Mouse (Mus musculus) brown adipose tissue, adult 24 weeks (tissue): ENCODE data around the gene Palld. TPM values are rescaled to one million over a fixed set of nuclear protein-coding genes. Genes with fewer than 3 reads are reported as not detected.
A peak's percentile ranks its signal among the peaks of the same experiment; 100 is the strongest.

Experiments used
- H3K27ac ChIP-seq: fragments of 200-500 bp; replicated peaks from 2 replicates; pipeline ENCODE4 v1.5.1; 2012; ENCODE audit warnings: low read depth, mild to moderate bottlenecking, low read length
- H3K4me1 ChIP-seq: fragments of 200-500 bp; 2 replicates; pipeline ENCODE4 v1.6.1; 2012; ENCODE audit warnings: low read length, mixed read lengths; ENCODE audit not compliant: control insufficient read depth, insufficient read depth, insufficient read length
- H3K4me3 ChIP-seq: fragments of 200-500 bp; 2 replicates; pipeline ENCODE4 v1.5.1; 2012; ENCODE audit warnings: low read depth, mild to moderate bottlenecking, low read length, moderate library complexity; ENCODE audit not compliant: insufficient read depth
- polyA plus RNA-seq: library from polyadenylated mRNA; stranded (reverse); fragments of >200 nt; gene quantifications from 2 replicates; pipeline ENCODE4 v1.2.4, GENCODE M21; 2012; ENCODE audit not compliant: missing spikeins, insufficient read depth, insufficient read length

Palld gene
- polyA plus RNA-seq, 1 experiment: 14.7 TPM

- H3K27ac ChIP-seq: no peak overlapping the region
- H3K4me3 ChIP-seq: no peak overlapping the region
- no peaks in the 10 kb centered on the region for H3K4me1 ChIP-seq
These were observed 5.1 kb downstream of the Palld start for GRCm38 (mm10) chr8:61897402-61897801.

DNA sequence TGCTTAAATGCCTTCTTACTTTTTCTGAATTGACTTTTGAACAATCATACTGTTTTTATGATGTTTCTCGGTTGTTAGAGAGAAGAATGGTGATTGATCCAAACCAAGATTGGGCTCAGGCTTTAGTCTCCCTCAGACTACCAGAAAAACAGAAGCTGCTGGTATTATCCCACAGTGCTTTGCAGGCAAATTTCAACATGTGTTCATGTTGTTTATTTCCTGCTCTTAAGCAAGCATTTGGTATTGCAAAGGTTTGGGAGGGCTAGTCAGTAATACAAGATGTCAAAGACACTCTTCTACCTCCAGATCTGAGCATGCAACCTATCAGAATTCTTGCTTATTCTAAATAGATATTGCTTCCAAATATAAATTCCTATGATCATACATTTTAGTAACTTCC lies 5.7 kb downstream of the Palld start:
- no peaks in the 10 kb centered on the region for H3K4me1 ChIP-seq
- no peak overlapping the region for H3K27ac ChIP-seq
- H3K4me3 ChIP-seq: no peak overlapping the region

DNA sequence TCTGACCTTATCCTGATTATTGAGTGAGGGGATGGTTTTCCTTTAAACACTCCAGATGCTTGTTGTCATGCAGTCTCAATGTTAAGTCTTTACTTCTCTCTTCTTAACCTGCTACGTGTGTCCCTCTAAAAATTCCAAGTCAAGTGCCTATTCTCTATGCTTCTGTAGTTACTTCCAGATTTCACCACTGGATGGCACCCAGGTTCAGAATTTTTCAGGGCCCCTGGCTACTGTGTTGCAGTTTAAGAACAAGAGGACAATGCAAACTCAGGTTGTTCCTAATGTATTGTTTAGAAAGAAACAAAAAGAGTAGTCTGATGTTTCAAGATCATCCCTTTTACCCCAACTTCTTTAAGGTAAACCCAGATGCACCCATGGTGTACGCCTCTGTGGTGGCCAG lies 8.4 kb downstream of the Palld start:
- H3K4me1 ChIP-seq: no peaks in the 10 kb centered on the region
- H3K4me3 ChIP-seq: no peak overlapping the region
- H3K27ac ChIP-seq: no peak overlapping the region

DNA sequence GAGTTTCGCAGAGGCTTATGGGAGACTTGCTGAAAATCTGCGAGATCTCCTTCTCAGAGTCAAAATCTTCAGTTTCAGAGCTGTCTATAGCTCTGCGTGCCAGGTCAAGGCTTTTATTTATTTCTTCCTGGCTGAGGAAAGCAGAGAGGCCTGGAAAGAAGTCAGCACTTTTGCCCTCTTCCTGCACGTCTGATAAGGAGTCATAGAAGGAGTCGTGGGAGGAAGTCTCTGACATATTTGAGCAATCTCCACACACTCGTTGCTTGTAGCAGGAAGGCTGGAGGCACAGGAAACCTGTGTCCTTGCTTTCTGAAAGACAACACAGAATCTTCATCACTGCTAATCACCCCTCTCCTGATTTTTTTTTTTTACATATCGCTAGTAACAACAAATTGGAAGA lies 24.9 kb downstream of the Palld start:
- Histone ChIP-seq H3K4me3 (no peak overlapping the region), H3K4me1 (peaks cover 4% of the 10 kb centered on the region; the same call in 1 of the 2 replicates), H3K27ac (no peak overlapping the region)

DNA sequence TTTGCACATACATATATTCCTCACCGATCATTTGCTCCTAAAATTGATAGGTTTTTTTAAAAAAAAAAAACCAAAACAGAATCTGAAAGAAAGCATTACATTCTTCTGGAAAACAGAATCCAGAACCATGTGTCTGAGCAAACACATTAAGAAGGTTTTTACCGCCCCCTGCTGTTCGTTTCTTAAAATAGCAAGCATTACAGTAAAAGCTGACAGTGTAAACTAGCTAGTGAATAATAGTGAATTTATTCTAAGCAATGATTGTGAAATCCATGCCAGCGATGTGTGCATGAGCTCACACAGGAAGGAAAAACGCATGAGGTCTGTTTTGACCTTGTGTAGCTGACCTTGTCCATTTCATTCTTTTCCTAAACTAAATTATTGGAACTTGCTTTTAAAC lies 27.2 kb downstream of the Palld start:
- Histone ChIP-seq H3K27ac (no peak overlapping the region), H3K4me3 (no peak overlapping the region)

DNA sequence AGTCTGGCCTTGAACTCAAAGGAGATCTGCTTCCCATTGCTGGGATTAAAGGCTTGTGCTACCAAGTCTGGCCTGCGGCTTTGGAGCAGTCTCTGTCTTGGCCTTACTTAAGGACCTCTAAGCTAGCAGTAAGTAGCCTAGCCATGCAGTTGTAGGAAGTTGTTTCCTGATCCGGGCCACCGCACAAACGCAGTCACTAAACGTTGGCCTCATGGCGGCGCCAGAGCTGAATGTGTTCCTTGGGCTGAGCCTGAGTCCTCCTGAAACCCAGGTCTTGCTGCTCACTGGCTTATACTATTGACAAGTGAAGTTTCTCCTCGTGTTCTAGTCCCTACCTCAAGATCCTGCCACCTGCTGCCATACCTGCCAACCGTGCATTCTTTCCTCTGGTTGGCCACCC lies 28.5 kb downstream of the Palld start:
- Histone ChIP-seq H3K4me1 (peaks cover 4% of the 10 kb centered on the region; the same call in 1 of the 2 replicates), H3K4me3 (no peak overlapping the region), H3K27ac (no peak overlapping the region)

More for the DNA sequence above, 27.2 kb downstream of the Palld start:
- H3K4me1 ChIP-seq: peaks cover 4% of the 10 kb centered on the region; the same call in 1 of the 2 replicates

DNA sequence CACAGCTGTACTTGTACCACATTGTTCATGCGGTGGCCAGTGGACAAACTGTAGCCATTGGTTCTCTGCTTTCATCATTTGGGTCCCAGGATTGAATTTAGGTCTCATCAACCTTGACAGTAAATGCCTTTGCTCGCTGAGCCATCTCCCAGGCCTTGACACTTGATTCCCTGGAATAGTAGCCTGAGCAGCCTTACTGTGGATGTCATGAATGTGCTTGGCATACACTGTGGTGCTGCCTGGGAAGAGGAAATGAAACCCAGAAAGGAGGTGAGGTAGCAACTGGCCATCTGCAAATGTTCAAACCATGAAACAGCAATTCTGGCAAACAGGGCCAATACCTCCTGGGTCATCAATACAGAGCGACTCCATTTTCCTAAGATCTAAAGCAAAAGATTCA lies 34.0 kb downstream of the Palld start:
- Histone ChIP-seq H3K4me1 (no peaks in the 10 kb centered on the region), H3K27ac (no peak overlapping the region), H3K4me3 (no peak overlapping the region)

GRCm38 (mm10) chr8:61866920-61867319 lies 35.6 kb downstream of the Palld start:
- Histone ChIP-seq H3K4me1 (no peaks in the 10 kb centered on the region), H3K27ac (no peak overlapping the region)

DNA sequence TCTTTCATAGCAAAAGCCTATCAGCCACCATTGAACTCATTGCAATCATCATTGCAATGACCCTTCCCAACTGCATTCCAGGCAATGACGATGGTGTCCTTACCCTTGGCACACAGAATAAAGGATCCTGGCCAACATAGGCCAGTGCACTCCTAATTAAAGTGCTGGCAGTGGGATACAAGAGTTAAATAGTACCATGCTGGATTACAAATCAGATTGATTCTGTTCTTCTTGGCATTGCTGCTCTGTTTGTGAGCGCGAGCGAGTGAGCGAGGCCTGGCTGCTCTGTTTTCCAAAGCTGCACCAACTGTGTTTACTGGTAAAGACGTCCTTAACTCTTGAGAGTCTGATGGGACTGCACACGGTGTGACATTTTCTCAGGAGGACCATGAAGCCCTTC lies 37.1 kb downstream of the Palld start:
- no peak overlapping the region for H3K4me3 ChIP-seq
- H3K4me1 ChIP-seq: no peaks in the 10 kb centered on the region
- no peak overlapping the region for H3K27ac ChIP-seq

More at GRCm38 (mm10) chr8:61866920-61867319, 35.6 kb downstream of the Palld start:
- no peak overlapping the region for H3K4me3 ChIP-seq

GRCm38 (mm10) chr8:61851270-61851669 lies 51.2 kb downstream of the Palld start:
- no peak overlapping the region for H3K4me3 ChIP-seq
- no peaks in the 10 kb centered on the region; the same call in 1 of the 2 replicates for H3K4me1 ChIP-seq
- H3K27ac ChIP-seq: no peak overlapping the region

GRCm38 (mm10) chr8:61848581-61849162 lies 53.8 kb downstream of the Palld start:
- Histone ChIP-seq H3K27ac (no peak overlapping the region), H3K4me3 (no peak overlapping the region), H3K4me1 (peaks cover 3% of the 10 kb centered on the region)

GRCm38 (mm10) chr8:61847494-61847893 lies 55.0 kb downstream of the Palld start:
- Histone ChIP-seq H3K4me1 (peaks cover 3% of the 10 kb centered on the region), H3K4me3 (no peak overlapping the region), H3K27ac (no peak overlapping the region)

DNA sequence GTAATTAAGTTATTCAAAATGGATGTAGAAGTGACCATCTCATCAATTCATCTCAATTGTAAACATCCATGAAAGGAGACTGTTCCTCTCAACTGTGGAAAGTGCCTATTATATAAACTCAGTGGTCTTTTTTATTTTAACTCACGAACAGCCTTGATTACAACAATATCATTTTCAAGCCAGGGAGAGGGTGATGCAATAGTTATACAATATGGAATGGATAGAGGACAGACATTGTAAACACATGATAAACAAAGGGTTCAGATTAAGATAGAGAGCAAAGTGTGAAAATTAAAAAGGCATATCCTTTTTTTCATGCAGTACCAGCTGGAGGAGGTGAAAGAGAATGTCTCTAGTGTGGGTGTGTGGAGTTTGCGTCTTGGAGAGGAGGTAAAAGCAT lies 57.5 kb downstream of the Palld start:
- H3K4me1 ChIP-seq: peaks cover 3% of the 10 kb centered on the region; the same call in 1 of the 2 replicates
- no peak overlapping the region for H3K4me3 ChIP-seq
- no peak overlapping the region for H3K27ac ChIP-seq

- peaks cover 3% of the 10 kb centered on the region; the same call in 1 of the 2 replicates for H3K4me1 ChIP-seq
- H3K27ac ChIP-seq: no peak overlapping the region
- no peak overlapping the region for H3K4me3 ChIP-seq
These were observed 57.9 kb downstream of the Palld start for GRCm38 (mm10) chr8:61844575-61844974.

- H3K4me1 ChIP-seq: peaks cover 3% of the 10 kb centered on the region; the same call in 1 of the 2 replicates
- H3K4me3 ChIP-seq: no peak overlapping the region
- H3K27ac ChIP-seq: no peak overlapping the region
These were observed 58.7 kb downstream of the Palld start for GRCm38 (mm10) chr8:61843776-61844175.

- H3K4me1 ChIP-seq: peaks cover 17% of the 10 kb centered on the region
- no peak overlapping the region for H3K4me3 ChIP-seq
- peak overlapping the region; percentile 85 for H3K27ac ChIP-seq
These were observed 69.3 kb downstream of the Palld start for GRCm38 (mm10) chr8:61833211-61833610.
